Mouse (Mus musculus) midbrain, embryonic 12.5 days (tissue): Measurements from ENCODE around the gene Dapk3. TPM values are rescaled to one million over a fixed set of nuclear protein-coding genes. Genes with fewer than 3 reads are reported as not detected.
"Not testable (repeated sequence)": the region's sequence is repeated elsewhere in the genome, so short reads cannot be mapped to it uniquely, and the experiment has no call there.

Experiments used
- ATAC-seq: fragments of 200-750 bp; cut with Nextera tagmentation; 2 replicates; pipeline ENCODE4 v1.8.0; 2017; ENCODE audit warnings: low read depth, moderate TSS enrichment, moderate library complexity; ENCODE audit not compliant: low FRiP score
- H3K27ac ChIP-seq: fragments of 300-500 bp; sonication (generic); replicated peaks from 2 replicates; pipeline ENCODE4 v1.5.1; 2016; ENCODE audit warnings: mild to moderate bottlenecking
- H3K27me3 ChIP-seq: fragments of 300-500 bp; sonication (generic); 2 replicates; pipeline ENCODE4 v1.6.1; 2016; ENCODE audit warnings: mild to moderate bottlenecking
- H3K36me3 ChIP-seq: fragments of 300-500 bp; sonication (generic); 2 replicates; pipeline ENCODE4 v1.6.1; 2016
- H3K4me1 ChIP-seq: fragments of 300-500 bp; sonication (generic); 2 replicates; pipeline ENCODE4 v1.6.1; 2016
- H3K4me2 ChIP-seq: fragments of 300-500 bp; sonication (generic); replicated peaks from 2 replicates; pipeline ENCODE4 v1.6.1; 2016; ENCODE audit warnings: mild to moderate bottlenecking, moderate library complexity
- H3K4me3 ChIP-seq: fragments of 300-500 bp; sonication (generic); 2 replicates; pipeline ENCODE4 v1.5.1; 2016; ENCODE audit warnings: mild to moderate bottlenecking
- H3K9ac ChIP-seq: fragments of 300-500 bp; sonication (generic); replicated peaks from 2 replicates; pipeline ENCODE4 v1.6.1; 2016; ENCODE audit warnings: mild to moderate bottlenecking, moderate library complexity
- H3K9me3 ChIP-seq: fragments of 300-500 bp; sonication (generic); 2 replicates; pipeline ENCODE4 v1.6.1; 2016; ENCODE audit warnings: mild to moderate bottlenecking
- WGBS: fragments of 180-500 bp; shearing (Covaris S2); methylation state at CpG from one replicate; pipeline ENCODE4 v1.1.7; 2016; 5-methylcytosine and 5-hydroxymethylcytosine counted together
- polyA plus RNA-seq: library from polyadenylated mRNA; unstranded; fragments of >200 nt; fragmentation: Nextera tagmentation; extraction: Ambion mirVana; gene quantifications from 2 replicates; pipeline ENCODE4 v1.2.1, GENCODE M21; 2016

The Dapk3 gene
- polyA plus RNA-seq, 1 experiment from 2014 or later, result 77.3 TPM

DNA sequence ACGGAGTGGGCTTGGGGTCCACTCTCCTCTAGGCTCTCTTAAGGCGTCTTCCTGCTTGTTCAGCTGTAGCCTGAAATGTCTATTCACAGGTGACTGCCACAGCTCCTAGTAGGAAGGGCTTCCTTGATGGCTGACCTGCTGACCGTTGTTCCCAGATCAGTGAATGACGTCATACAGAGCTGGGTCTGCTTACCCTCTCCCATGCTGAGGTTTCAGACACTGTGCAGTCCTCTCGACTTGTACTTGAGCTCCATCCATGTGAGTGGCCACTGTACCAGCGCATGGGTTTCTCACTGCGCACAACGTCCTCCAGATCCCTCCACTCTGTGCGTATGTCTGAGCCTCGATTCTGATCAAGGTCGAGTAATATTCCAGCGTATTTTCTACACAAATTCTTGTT, 30.2 kb upstream of the Dapk3 start:
- WGBS, result 81% methylated on average over 12 of the region's 12 CpGs
- peaks cover 84% of the 10 kb centered on the region for H3K36me3 ChIP-seq
- no peak for ATAC-seq

DNA sequence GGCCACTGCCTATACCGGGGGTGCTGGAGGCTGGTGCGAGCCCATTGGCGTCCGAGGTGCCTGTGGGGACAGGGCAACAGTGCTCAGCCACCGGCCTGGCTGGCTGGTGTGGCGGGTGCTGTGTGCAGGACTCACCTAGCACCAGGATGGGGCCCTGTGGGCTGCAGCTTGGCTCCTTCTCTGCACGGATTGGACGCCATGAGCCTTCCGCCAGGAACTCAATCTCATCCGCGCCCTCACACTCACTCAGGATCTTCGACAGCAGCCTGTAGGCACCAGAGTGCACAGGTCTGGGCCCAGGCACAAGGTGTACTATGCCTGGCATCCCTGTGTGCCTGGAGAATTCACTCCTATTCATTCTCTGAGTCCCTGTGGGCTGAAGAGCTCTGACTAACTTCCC, 28.5 kb upstream of the Dapk3 start:
- H3K36me3 ChIP-seq, result peaks cover 84% of the 10 kb centered on the region
- 95% methylated on average over 12 of the region's 12 CpGs for WGBS
- no peak for ATAC-seq
- H3K27ac ChIP-seq, result no peak overlapping the region
- H3K27me3 ChIP-seq, result no peaks in the 10 kb centered on the region
- no peaks in the 10 kb centered on the region for H3K4me1 ChIP-seq
- H3K4me3 ChIP-seq, result no peak overlapping the region
- H3K9ac ChIP-seq, result 0 out of 2 replicates have a peak overlapping the region, but pooled peaks have one; percentile 11
- no peak overlapping the region for H3K4me2 ChIP-seq
- H3K9me3 ChIP-seq, result no peaks in the 10 kb centered on the region

More for the DNA sequence above, 30.2 kb upstream of the Dapk3 start:
- H3K9me3 ChIP-seq, result no peaks in the 10 kb centered on the region
- H3K4me3 ChIP-seq, result no peak overlapping the region
- H3K4me2 ChIP-seq, result no peak overlapping the region
- H3K9ac ChIP-seq, result no peak overlapping the region
- peak overlapping the region; percentile 49; the same call in 1 of the 2 replicates for H3K27ac ChIP-seq
- H3K4me1 ChIP-seq, result no peaks in the 10 kb centered on the region
- no peaks in the 10 kb centered on the region for H3K27me3 ChIP-seq

DNA sequence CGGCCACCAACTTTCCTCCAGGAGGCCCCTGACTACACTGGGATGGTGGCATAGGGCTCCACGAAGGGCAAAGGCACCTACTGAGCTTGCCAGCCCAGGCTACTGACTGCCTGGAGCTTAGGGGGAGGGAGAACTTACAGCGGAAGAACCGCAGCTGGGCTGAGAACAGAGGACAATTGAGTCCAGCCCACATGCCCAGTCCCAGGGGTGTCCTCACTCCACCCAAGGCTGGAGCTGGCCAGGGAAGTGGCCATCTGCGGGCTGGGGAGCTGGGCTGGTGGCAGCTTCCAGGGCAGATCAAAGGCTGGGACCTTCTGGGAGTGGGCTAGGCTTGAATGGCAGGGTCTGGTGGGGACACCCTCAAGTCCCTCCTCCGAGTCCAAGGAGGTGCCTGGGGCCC, 28.1 kb upstream of the Dapk3 start:
- no peaks in the 10 kb centered on the region for H3K27me3 ChIP-seq
- WGBS, result 85% methylated on average over 6 of the region's 6 CpGs
- peaks cover 82% of the 10 kb centered on the region for H3K36me3 ChIP-seq
- H3K9me3 ChIP-seq, result no peaks in the 10 kb centered on the region
- H3K4me2 ChIP-seq, result no peak overlapping the region
- H3K4me3 ChIP-seq, result no peak overlapping the region
- ATAC-seq, result no peak
- no peaks in the 10 kb centered on the region for H3K4me1 ChIP-seq
- no peak overlapping the region for H3K27ac ChIP-seq
- H3K9ac ChIP-seq, result no peak overlapping the region

DNA sequence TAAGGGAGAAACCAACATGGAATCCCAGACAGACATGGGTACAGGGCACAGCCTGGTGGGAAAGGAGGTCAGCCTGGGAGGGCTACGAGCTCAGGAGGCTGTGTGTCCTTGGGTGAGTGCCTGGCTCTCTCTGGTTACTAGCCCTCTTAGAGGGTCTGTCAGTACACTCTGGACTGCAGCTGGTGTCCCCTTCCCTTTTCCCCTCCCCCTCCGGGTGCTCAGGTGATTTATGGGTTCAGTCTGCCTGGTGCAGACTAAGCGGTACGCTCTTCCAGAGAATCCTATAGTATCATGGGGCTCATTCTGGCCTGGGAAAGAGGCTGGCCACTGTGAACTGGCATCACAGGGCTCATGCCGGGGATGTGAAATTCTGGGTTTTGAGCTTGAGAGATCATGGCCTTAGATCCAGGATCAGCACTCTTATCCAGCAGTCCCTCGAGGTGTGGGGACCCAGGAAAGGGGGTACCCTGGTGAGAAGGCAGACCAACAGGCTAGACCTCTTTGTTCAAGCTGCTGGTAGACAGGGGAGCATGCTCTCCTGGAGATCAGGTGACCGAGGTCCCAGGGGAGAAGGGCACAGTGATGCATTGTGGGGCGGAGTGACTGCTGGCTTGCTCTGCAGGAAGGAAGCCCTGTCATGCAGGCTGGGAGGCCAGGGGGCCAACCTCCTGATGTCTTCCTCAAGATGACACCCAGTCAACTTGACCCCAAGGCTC, 21.0 kb upstream of the Dapk3 start:
- Histone ChIP-seq H3K27ac (0 out of 2 replicates have a peak overlapping the region, but pooled peaks have one; percentile 4), H3K36me3 (peaks cover 69% of the 10 kb centered on the region), H3K4me2 (no peak overlapping the region), H3K27me3 (no peaks in the 10 kb centered on the region), H3K9ac (no peak overlapping the region), H3K9me3 (no peaks in the 10 kb centered on the region), H3K4me1 (peaks cover 6% of the 10 kb centered on the region), H3K4me3 (no peak overlapping the region)
- no peak for ATAC-seq
- WGBS, result 89% methylated on average over 8 of the region's 8 CpGs

DNA sequence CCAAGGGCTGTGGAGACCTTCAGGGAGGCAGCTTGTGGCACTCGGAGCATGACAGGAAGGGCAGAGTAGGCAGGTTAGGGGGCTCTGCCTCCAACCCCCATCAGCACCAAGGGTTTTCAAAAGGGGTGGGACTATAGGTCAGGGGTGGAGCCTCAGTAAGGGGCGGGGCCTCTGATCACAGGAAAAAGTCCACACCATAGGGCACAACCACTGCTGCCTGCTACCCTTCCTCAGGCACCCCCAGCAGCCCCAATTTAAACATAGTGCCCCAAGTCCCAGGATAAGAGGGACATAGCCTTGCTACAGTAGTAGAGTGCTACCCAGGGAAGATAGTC, 20.5 kb upstream of the Dapk3 start:
- H3K4me2 ChIP-seq, result no peak overlapping the region
- 72% methylated on average over 2 of the region's 2 CpGs for WGBS
- H3K27me3 ChIP-seq, result no peaks in the 10 kb centered on the region
- no peaks in the 10 kb centered on the region for H3K9me3 ChIP-seq
- H3K4me3 ChIP-seq, result no peak overlapping the region
- ATAC-seq, result no peak
- peaks cover 11% of the 10 kb centered on the region for H3K4me1 ChIP-seq
- peaks cover 64% of the 10 kb centered on the region for H3K36me3 ChIP-seq
- H3K27ac ChIP-seq, result 0 out of 2 replicates have a peak overlapping the region, but pooled peaks have one; percentile 4
- no peak overlapping the region for H3K9ac ChIP-seq

DNA sequence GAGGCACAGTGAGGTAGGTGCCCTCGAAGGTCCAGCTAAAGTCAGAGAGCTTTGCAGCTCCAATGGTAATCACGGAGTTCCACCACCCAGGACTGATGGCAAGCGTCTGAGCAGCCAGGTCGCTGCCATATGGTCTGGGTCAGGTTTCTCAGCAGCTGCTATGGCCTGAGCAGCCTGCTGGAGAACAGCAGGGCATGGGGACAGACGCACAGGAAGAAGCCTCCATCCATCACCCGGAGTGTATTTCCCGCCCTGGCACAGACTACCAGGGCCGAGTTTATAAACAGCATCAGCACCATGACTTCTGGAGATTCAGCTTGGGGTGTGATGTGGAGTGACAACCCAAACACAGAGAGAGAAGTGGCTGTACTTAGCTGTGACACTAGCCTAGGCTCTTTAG, 17.7 kb upstream of the Dapk3 start:
- Histone ChIP-seq H3K4me2 (no peak overlapping the region), H3K4me3 (no peak overlapping the region), H3K9me3 (no peaks in the 10 kb centered on the region), H3K27me3 (no peaks in the 10 kb centered on the region), H3K27ac (no peak overlapping the region), H3K9ac (no peak overlapping the region), H3K36me3 (peaks cover 40% of the 10 kb centered on the region), H3K4me1 (peaks cover 18% of the 10 kb centered on the region)
- ATAC-seq, result no peak
- WGBS, result 89% methylated on average over 8 of the region's 8 CpGs

DNA sequence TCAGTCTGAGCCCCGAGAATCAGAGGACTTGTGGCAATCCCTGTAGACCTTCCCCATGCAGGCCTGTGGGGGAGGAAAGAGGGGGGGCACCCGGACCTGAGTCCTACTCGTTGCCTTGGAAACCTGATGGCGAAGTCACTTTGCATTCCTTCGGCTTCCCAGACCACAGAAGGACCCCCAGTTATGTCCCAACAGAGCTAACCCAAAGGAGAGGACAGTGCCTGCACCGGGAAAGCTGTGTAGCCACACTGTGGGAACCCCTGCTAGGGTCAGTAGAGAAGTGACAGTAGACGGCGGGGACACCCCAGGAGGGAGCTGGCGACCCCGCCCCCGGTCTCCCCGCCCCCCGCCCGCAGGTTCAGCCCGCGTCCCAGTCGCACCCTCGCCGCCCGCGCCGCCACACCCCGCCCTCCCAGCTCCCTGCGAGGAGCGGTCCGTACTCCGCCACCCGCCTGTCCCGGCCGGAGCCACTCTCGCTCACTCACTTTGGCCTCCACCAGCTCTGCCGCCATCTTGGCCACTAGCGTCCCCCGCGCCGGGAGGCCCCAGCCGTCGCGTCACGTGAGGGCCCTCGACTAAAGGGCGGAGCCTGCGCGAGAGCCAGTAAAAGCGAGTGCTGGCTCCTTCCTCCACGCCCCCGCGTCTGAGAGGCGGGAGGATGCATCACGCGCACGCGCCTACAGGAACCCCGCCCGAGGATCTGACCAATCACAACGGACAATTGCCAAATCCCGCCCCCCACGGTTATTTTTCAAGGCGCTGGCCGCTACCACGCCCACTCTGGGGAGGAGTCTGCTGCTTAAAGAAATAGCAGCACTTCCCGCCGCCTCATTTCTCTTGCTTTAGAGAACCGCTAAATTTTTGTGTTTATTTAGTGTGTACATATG, 15.4 kb upstream of the Dapk3 start, which contains the start of gene Pias4:
Gene Pias4, minus strand, starts transcription at position 724 of the 887 bp plus-strand sequence.
- Histone ChIP-seq H3K27ac (peak within 1 kb of the TSS; percentile 72), H3K4me3 (peak within 1 kb of the TSS; percentile 94), H3K4me2 (peak within 1 kb of the TSS; percentile 94), H3K36me3 (peaks cover 17% of the 10 kb centered on the region), H3K9ac (peak within 1 kb of the TSS; percentile 81), H3K27me3 (no peaks in the 10 kb centered on the region), H3K9me3 (no peaks in the 10 kb centered on the region), H3K4me1 (peaks cover 18% of the 10 kb centered on the region)
- peak; percentile 89 for ATAC-seq
- under 1% methylated on average over 44 of the region's 64 CpGs for WGBS

DNA sequence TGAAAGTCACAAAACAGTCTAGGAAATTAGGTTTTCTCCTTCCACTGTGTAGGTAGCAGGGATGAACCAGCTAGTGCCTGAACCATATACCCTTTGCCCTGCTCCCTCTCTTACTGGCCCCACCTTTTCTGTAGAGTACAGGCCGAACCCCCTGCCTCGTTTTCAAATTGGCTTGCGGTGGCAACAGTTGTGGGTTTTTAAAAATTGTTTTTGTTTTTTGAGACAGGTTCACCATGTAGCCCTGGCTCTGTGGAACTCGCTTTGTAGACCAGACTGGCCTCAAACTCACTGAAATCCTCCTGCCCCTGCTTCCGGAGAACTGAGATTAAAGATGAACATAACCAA, 14.7 kb upstream of the Dapk3 start:
- ATAC-seq, result peak; percentile 55
- no peaks in the 10 kb centered on the region for H3K27me3 ChIP-seq
- H3K36me3 ChIP-seq, result peaks cover 13% of the 10 kb centered on the region
- peaks cover 20% of the 10 kb centered on the region for H3K4me1 ChIP-seq
- peak overlapping the region; percentile 58; the same call in 1 of the 2 replicates for H3K9ac ChIP-seq
- peak overlapping the region; percentile 94 for H3K4me3 ChIP-seq
- WGBS, result 11% methylated on average over 5 of the region's 5 CpGs
- H3K9me3 ChIP-seq, result no peaks in the 10 kb centered on the region
- H3K4me2 ChIP-seq, result peak overlapping the region; percentile 94
- H3K27ac ChIP-seq, result peak overlapping the region; percentile 72

DNA sequence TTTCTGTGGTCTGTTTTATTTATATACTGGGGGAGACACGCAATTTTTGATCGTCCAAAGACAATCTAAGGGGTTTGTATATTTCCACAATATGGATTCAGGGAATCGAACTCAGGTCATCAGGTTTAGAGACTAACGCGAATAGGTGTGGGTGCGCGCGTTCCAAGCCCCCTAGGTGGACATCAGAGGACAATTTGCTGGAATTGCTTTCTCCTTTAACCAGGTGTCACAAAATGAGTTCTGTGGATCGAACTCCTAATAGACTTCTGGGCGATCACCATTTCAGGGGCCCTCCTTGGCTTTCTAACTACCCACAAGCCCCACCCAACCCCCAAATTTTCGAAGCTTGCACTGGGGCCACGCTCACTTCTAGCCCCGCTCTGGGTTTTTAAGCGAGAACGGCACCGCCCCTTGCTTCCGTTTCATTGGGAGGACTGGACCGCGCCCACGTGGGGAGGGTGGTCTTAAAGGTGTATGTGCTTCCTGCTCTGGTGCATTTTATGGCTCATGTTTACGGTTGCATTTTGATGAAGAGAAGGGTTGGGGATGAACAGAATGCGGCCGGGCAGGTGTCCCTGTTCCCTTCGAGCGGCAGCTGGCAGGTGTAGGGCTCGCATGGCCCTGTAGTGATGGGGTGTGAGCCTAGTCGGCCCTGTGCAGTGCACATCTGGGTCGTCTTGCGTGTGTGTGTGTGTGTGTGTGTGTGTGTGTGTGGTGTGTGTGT, 14.1 kb upstream of the Dapk3 start:
- peaks cover 26% of the 10 kb centered on the region for H3K4me1 ChIP-seq
- ATAC-seq, result no peak; the same call in 1 of the 2 replicates
- H3K9me3 ChIP-seq, result no peaks in the 10 kb centered on the region
- H3K9ac ChIP-seq, result peak overlapping the region; percentile 58
- WGBS, result 6% methylated on average over 29 of the region's 29 CpGs
- peak overlapping the region; percentile 72 for H3K27ac ChIP-seq
- H3K36me3 ChIP-seq, result peaks cover 7% of the 10 kb centered on the region
- peak overlapping the region; percentile 94 for H3K4me3 ChIP-seq
- H3K4me2 ChIP-seq, result peak overlapping the region; percentile 94
- no peaks in the 10 kb centered on the region for H3K27me3 ChIP-seq

DNA sequence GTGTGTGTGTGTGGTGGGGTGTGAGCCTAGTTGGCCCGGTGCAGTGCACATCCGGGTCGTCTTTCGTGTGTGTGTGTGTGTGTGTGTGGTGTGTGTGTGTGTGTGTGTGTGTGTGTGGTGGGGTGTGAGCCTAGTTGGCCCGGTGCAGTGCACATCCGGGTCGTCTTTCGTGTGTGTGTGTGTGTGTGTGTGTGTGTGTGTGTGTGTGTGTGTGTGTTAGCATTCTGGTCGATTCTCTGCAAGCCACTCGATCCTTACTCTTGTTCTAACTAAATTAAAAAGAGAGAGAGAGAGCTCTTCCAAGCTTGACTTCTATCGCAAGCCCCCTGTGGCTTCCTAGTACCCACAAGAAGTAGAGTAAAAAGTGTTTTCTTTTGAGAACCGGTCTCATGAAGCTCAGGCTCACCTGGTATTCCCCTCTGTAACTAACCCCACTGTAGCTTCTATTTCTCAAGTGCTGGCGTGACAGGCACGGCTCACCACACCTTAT, 13.3 kb upstream of the Dapk3 start:
- not testable (repeated sequence) for ATAC-seq, H3K9me3 ChIP-seq, H3K27me3 ChIP-seq, H3K4me3 ChIP-seq, H3K36me3 ChIP-seq, H3K9ac ChIP-seq
- WGBS, result 67% methylated on average over 5 of the region's 14 CpGs
- H3K4me1 ChIP-seq, result peaks cover 34% of the 10 kb centered on the region
- H3K4me2 ChIP-seq, result peak overlapping the region; percentile 94; the same call in 1 of the 2 replicates
- 0 out of 2 replicates have a peak overlapping the region, but pooled peaks have one; percentile 20 for H3K27ac ChIP-seq

DNA sequence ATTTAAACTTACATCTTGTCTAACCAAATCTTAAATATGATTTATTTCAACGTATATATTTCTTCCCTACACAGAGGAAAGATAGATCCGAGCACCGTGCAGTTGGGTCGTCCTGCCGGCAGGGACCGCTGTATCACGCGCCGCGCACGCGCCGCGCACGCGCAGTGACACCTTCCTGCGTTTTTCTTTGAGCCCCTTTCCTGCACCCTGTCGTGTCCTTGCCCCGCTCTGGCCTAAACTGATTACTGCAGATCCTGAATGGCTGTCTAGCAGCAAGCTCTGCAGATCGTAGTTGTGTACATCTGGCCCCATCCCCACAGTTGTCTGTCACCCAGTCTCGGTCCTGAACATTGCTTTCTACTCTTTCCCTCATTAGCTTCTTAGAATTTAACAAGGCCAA, 9.7 kb upstream of the Dapk3 start:
- Histone ChIP-seq H3K9ac (peak overlapping the region; percentile 49; the same call in 1 of the 2 replicates), H3K36me3 (peaks cover 9% of the 10 kb centered on the region), H3K9me3 (no peaks in the 10 kb centered on the region), H3K4me1 (peaks cover 48% of the 10 kb centered on the region), H3K27ac (peak overlapping the region; percentile 93), H3K4me2 (peak overlapping the region; percentile 41), H3K27me3 (no peaks in the 10 kb centered on the region), H3K4me3 (peak overlapping the region; percentile 17; the same call in 1 of the 2 replicates)
- WGBS, result 4% methylated on average over 21 of the region's 21 CpGs
- peak; percentile 27 for ATAC-seq
